Mouse (Mus musculus) E14TG2a.4 (cell line): ENCODE data around the gene Tceanc.

Experiments
- H3K27me3 ChIP-seq: 2 replicates; pipeline ENCODE4 v1.6.1; 2014; ENCODE audit warnings: low read length, control low read depth; ENCODE audit not compliant: insufficient read depth
- H3K36me3 ChIP-seq: 2 replicates; pipeline ENCODE4 v1.6.1; 2014; ENCODE audit warnings: low read length, control low read depth; ENCODE audit not compliant: insufficient read depth
- H3K4me1 ChIP-seq: replicated peaks from 2 replicates; pipeline ENCODE4 v1.6.1; 2014; ENCODE audit warnings: low read depth, low read length, control low read depth
- H3K4me3 ChIP-seq: replicated peaks from 2 replicates; pipeline ENCODE4 v1.5.1; 2014; ENCODE audit warnings: mild to moderate bottlenecking, low read length
- H3K9me3 ChIP-seq: 2 replicates; pipeline ENCODE4 v1.6.1; 2014; ENCODE audit warnings: low read length, control low read depth
- CTCF ChIP-seq: conservative IDR thresholded peaks from 2 replicates; pipeline ENCODE4 v1.5.1; 2014; ENCODE audit warnings: low read length
- NANOG ChIP-seq: IDR thresholded peaks from 2 replicates; pipeline ENCODE4 v1.6.1; 2014; ENCODE audit warnings: borderline replicate concordance, low read length, mixed read lengths
- POU5F1 ChIP-seq: IDR thresholded peaks from 2 replicates; pipeline ENCODE4 v1.6.1; 2014; ENCODE audit warnings: low read length, borderline replicate concordance

The Tceanc gene

DNA sequence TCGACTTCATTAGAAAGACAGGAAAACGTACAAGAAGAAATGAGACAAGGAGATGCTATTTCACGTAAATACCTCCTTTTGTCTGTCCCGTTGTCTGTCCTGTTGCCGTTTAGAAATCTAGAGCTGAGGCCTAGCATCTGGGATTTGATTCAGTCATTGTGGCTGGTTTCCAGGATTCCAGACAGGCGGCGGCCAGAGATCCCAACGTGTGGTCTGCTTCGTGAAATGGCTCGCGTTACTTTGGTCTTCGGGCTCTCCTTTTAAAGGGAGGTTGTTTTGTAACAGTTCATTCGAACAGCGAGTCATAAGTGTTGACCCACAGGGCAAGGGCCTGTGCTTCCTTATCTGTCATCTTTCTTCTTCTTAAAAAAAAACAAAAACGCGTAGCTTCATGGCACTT is at the start of gene Tceanc:
TSS of gene Tceanc (minus strand) at position 223 of the 400 bp plus-strand sequence.
- no peaks in the 10 kb centered on the region for H3K27me3 ChIP-seq
- no peaks in the 10 kb centered on the region for H3K36me3 ChIP-seq
- TF ChIP-seq NANOG (no peak), POU5F1 (no peak), CTCF (no peak)
- no peaks in the 10 kb centered on the region for H3K9me3 ChIP-seq
- H3K4me3 ChIP-seq, result no peak within 1 kb of the TSS
- H3K4me1 ChIP-seq, result peaks cover 15% of the 10 kb centered on the region

DNA sequence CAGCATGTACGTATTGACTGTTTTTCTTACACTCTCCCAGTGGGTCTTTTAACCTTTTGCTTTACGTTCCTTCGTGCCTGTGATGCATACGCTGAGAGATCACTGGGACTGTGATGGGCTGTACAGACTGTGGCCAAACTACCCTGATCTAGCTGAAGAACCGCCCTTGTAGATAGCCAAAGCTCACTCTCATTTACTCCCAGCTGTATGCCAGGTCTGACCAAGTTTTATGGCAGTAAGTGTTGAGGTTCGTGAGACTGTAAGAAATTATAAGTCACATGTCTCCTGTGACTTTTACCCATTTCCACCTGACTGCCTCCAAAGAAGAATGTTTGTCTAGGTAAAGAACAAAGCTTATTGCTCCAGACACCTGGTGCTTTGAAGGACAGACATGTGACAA is 47.6 kb upstream of the Tceanc start:
- no peaks in the 10 kb centered on the region for H3K27me3 ChIP-seq
- TF ChIP-seq CTCF, result no peak
- no peaks in the 10 kb centered on the region for H3K36me3 ChIP-seq
- no peaks in the 10 kb centered on the region for H3K9me3 ChIP-seq
- no peak overlapping the region for H3K4me3 ChIP-seq
- no peaks in the 10 kb centered on the region for H3K4me1 ChIP-seq

DNA sequence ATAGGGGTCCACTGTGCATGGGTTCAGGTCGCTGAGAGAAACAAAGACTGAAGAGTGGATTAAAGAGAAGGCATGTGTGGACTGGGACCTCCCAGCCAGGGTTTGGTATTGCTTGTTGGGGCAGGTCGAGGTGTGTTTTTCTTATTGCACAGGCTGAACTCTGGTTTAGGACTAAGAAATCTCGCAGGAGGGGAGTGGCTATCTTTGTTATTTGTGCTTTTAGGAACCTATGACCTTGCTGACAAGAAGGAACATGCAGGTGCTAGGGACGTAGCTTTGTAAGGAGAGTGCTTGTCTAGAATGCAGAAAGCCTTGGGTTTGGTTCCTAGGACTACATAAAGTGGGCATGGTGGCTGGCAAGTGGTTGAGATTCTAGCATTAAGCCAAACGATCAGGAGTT is 47.0 kb upstream of the Tceanc start:
- H3K36me3 ChIP-seq, result no peaks in the 10 kb centered on the region
- TF ChIP-seq NANOG, result no peak
- H3K9me3 ChIP-seq, result no peaks in the 10 kb centered on the region
- H3K27me3 ChIP-seq, result no peaks in the 10 kb centered on the region
- H3K4me1 ChIP-seq, result no peaks in the 10 kb centered on the region
- no peak overlapping the region for H3K4me3 ChIP-seq

DNA sequence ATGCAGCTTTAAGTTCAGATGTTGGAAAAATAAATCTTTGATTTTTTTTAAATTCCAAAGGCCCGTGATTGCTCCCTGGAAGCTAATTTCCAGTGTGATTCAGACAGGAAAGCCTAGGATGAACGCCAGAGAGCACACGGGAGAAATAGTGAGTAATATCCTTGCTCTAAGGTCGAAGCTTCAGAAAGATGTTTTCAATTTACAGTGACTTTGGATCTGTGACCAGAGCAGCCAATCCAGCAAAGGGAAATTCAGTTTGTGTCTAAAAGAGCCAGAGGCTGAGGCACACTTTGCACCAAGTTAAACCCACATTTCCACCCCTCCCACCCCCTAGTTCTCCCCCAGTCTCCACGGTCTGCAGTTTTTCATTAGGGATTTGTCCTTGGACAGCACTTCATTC is 46.5 kb upstream of the Tceanc start:
- Histone ChIP-seq H3K9me3 (no peaks in the 10 kb centered on the region), H3K4me1 (no peaks in the 10 kb centered on the region), H3K27me3 (no peaks in the 10 kb centered on the region), H3K4me3 (no peak overlapping the region), H3K36me3 (no peaks in the 10 kb centered on the region)
- TF ChIP-seq NANOG, result no peak
- no peak for TF ChIP-seq CTCF
- TF ChIP-seq POU5F1, result no peak

DNA sequence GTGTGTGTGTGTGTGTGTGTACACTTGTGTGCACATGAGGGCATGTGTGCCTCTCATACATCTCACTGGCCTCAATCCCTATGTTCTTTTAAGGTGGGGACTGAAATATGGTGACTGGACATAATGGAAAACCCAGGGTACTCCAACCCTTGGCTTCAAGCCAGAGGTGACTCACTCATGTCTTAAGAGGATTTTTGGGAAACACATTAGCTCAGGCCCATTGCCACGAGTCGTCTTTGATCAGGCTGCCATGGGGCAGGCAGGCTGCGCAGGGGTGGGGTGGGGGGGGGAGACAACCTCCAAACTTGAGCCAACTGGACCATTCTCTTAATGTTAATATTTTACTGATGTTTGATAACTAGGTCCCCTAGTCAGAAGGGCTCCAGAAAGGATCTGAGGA is 41.0 kb upstream of the Tceanc start:
- no peaks in the 10 kb centered on the region for H3K27me3 ChIP-seq
- no peaks in the 10 kb centered on the region for H3K4me1 ChIP-seq
- no peaks in the 10 kb centered on the region for H3K36me3 ChIP-seq
- TF ChIP-seq POU5F1, result no peak
- no peak for TF ChIP-seq CTCF
- TF ChIP-seq NANOG, result no peak
- H3K4me3 ChIP-seq, result no peak overlapping the region
- H3K9me3 ChIP-seq, result no peaks in the 10 kb centered on the region

DNA sequence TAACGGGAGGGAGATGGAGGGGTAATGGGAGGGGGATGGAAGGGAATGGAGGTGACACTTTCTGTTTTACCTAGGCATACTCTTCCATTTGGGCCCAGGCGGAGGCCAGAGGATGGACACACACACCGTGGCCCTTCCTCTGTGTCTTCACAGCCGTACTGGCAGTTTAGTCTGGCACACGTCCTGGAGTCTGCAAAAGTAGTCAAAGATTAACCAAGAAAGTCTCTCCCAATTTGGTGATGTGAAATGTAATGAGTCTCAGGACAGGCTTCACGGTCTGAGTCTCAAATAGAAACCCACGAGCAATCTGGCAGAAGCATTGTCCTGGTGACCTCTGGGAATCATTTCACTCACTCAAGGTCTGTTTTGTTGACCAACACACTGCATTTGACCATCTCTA is 34.0 kb upstream of the Tceanc start:
- TF ChIP-seq NANOG (no peak), POU5F1 (no peak), CTCF (no peak)
- Histone ChIP-seq H3K36me3 (no peaks in the 10 kb centered on the region), H3K4me1 (no peaks in the 10 kb centered on the region), H3K27me3 (no peaks in the 10 kb centered on the region), H3K9me3 (no peaks in the 10 kb centered on the region), H3K4me3 (no peak overlapping the region)

DNA sequence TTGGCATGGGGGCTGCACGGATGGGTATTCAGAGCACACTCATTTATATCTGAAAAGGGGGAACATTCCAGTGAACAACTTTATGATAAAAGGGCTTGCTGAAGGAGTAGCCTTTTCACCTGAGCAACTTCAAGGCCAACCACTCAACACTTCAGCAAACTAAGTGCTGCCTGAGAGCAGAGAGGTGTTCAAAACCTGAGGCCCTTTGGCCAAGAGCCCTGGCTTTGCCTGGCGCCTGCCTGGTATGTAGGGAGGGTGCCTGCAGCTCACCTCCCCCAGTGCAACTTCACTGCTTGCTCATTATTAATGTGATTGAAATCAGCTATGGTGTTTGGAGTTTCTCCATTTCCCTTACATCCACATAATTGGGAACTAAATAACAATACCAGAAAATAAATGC is 28.1 kb upstream of the Tceanc start:
- Histone ChIP-seq H3K4me1 (no peaks in the 10 kb centered on the region), H3K27me3 (no peaks in the 10 kb centered on the region), H3K9me3 (no peaks in the 10 kb centered on the region), H3K36me3 (no peaks in the 10 kb centered on the region), H3K4me3 (no peak overlapping the region)
- TF ChIP-seq NANOG, result no peak
- TF ChIP-seq POU5F1, result no peak
- no peak for TF ChIP-seq CTCF

DNA sequence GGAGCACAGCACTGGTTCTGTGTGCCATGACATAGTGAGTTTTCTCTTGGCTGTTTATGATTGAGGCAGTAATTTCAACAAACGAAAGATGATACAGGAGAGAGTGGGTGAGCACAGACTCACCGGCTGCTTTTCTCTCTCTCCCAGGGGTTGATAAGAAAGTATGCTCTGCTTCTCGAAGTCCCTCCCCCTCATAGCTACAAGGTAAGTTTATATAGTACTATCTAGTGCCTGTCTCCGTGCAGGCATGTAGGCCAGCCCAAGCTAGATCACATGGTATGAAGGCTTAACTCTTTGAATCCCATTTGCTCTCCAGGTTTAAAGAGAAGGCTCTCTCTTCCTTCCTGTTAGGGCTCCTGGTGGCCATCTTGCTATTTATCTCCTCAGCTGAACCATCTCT is 16.8 kb upstream of the Tceanc start:
- Histone ChIP-seq H3K9me3 (no peaks in the 10 kb centered on the region), H3K36me3 (no peaks in the 10 kb centered on the region), H3K27me3 (no peaks in the 10 kb centered on the region), H3K4me1 (peaks cover 24% of the 10 kb centered on the region), H3K4me3 (no peak overlapping the region)
- TF ChIP-seq NANOG, result no peak
- no peak for TF ChIP-seq CTCF
- TF ChIP-seq POU5F1, result no peak

DNA sequence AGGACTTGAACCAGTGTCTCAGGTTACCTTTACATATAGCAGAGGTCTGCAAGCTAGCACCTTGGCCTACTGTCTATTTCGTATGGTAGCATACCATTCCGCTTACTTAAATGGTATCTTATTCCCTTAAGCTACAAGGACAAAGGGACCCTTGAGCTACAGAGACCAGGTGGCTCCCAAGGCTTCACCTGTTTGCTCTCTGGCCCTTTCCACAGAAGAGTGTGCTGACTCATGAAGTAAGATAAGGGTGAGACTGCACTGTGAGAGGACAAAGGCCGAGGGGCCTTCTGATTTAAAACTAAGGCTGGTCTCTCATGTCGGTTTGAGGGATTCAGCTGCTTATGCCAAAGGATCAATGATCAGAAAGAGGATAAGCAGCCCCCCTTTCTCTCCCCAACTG is 15.1 kb upstream of the Tceanc start:
- no peaks in the 10 kb centered on the region for H3K27me3 ChIP-seq
- H3K4me1 ChIP-seq, result peaks cover 24% of the 10 kb centered on the region
- no peaks in the 10 kb centered on the region for H3K36me3 ChIP-seq
- H3K4me3 ChIP-seq, result no peak overlapping the region
- no peaks in the 10 kb centered on the region for H3K9me3 ChIP-seq
- TF ChIP-seq NANOG (no peak), CTCF (no peak), POU5F1 (no peak)
